Mouse (Mus musculus): ENCODE data around the gene Arl6ip4.
A peak's percentile ranks its signal among the peaks of the same experiment; 100 is the strongest.

Arl6ip4 gene

DNA sequence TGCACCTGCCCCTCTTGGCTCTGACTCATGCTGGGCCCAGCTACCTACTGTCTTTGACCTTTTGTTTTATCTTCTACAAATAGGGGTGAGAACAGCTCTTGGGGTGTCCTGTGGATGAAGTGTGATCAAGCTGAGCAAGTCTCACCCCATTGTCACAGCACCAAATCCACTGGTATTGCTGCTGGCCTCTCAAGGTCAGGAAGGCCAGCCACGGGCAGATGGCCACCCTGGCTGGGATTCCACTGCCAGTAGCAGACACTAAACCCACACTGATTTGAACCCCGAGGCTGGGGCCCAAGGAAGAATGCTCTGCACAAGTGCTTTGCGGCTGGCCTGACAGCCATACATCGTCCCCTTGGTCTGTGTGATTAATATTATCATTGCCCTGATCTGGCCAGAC, 42.4 kb downstream of the Arl6ip4 start:
- DNase-seq: no peak

DNA sequence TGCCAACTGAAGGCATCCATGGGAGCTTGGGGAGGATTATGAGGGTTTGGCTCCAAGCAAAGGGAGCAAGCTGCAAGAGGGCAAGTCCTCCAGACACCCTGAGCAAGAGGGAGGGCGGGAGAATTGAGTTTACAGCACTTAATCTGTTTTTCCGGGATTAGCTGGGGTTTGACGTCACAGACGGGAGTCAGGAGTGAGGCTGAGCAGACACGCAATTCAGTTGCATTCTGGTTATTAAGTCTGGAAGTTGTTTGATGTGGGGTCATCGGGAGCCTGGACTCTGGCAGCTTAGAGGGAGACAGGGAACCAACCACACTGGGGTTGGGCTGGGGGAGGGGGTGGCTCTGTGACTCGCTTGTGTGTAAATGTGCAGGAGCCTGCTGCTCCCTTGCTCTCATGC, 43.6 kb downstream of the Arl6ip4 start:
- no peak for DNase-seq

DNA sequence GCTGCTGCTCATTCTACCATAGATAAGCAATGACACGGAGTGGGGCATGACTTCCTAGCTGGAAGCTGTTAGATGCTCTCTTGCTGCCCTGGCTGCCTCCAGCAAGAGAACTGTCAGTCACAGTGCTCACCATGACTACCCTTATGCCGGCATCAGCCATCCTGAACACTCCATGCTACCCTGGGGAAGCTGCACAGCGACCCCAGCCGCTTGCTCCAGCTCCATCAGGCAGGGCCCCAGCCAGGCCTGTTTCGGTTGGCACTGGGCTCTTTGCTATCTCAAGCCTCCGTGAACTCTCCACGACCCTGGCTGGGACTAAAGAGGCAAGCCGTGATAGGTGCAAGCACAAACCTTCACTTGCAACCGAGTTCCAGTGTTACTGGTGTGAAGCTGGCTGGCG, 45.9 kb downstream of the Arl6ip4 start:
- DNase-seq: no peak

DNA sequence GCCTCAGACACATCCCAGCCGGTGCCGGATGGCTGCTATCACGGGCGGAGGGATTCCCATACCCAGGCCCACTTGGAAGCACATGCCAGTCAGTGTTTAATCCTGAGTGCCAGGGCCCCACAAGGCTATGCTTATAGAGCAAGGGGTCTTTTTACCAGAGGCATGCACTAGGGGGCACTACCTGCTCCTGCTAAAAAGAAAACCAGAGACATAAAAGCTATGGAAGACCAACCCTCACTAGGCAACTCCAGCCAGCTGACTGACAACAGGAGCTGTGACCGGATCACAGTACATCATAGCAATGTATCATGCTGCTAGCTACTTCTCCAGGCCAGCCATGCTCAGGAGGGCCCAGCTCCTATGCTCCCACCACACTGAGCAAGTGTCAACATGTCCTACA, 46.7 kb downstream of the Arl6ip4 start:
- no peak for DNase-seq

DNA sequence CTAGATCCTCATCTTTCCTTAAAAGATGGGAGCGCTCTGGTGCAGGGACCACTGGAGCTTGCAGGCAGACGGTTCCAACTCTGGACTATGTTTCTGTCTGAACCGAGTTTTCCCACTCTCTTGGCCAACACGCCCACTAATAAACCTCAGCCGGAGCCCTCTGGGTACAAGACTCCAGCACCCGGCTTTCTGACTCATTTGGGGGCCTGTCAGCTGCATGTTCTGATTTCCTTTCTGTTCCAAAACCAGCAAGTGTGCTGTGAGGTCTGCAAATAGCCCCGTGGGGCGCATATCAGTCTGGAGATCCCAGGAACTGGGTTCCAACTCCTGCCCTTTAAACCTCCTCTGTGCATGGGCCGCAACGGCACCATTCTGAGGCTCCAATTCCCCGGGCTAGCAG, 47.6 kb downstream of the Arl6ip4 start:
- no peak for DNase-seq

DNA sequence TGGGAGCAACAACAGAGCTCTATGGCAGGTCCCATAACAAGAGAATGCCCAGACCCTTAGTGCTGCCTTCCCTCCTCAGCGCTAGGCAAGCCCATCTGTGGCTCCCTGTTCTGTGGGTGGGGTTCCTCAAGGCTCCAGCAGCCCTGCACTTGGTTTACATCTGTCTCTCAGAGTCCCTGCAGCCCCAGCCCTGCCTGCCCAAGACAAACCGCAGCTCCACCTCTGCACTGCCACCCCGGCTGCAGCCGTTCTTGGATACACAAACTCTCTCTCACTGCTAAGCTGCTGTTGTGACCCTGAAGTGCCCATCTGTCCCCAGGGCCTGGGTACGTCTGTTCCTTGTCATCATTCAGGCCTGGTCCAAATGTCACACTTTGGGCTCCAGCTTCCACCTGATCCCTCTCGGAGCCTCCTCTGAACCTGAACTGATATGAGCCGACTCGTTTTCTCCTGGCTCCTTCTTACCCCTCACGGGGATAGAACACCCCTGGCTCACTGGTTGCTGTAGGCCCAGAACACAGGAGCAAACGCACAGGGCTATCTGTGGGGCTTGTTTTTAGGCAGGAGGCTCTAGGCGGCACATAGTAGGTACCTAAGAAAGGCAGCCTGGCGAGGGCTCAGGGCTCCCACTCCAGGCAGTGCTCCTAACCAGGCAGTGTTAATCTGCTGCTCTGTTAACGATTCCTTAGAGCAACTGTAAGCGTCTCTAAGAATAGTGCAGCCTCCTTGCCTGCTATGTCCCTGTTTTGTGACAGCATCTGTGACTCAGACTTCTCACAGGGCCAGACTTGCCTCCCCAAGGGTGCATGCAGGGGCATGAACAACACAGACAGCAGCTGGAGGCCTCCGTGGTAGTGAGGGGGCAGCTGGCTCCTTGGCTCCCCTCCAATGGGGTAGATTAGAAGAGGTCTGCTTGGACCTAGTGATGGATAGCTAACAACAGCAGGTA, 50.0 kb downstream of the Arl6ip4 start:
- peak; percentile 82 for DNase-seq

DNA sequence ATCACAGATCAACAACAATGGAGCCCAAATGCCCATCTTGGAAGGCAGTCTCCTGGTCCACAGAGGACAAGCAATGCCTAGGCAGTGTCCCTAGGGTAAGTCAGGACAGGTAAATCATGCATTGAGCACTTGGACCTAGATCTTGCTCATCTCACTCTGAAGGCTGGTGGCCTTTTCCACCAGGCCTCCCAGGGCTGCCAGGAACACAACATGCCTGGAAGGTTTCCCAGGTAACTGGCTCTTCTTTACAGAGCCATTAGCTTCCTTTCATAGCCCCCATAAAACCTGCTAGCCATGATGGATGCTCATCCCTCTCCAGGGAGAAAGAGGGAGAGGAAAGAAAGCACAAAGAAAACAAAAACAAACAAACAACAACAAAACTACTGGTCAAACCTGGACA, 50.9 kb downstream of the Arl6ip4 start:
- no peak for DNase-seq

DNA sequence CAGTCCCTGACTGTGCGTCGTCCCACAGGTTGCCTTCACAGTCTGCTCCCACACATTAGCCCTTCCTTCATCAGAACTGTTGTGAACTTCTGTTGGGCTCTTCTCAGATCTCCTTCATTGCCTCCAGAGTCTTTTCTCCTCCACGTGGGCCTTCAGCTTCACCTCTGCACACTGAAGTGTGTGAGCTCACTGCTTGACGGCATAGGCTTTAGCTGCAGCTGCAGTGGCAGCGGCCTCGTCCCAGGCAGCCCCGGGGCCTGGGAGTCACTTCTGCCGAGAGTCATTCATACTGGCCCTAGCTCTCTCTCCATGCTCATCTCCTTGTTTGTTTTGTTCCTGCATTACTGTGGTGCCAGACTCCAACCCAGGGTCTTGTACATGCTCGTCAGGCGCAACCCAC, 51.7 kb downstream of the Arl6ip4 start:
- no peak for DNase-seq
